17 mouse cellular contexts compared by ENCODE assay signal in genomic region chr5:125085097-125085617, GRCm38 (mm10).
"Had no signal": no experiment of that assay in that cellular context is flagged by ENCODE, and none has a peak within 500 bp of the region (broad histone marks: within the 10 kb centered on the region; RNA-seq: fewer than 3 reads in every experiment).

No protein-coding gene starts in this region.

- DNase-seq: kidney, adult 11 months; kidney, adult 9 months; kidney, postnatal 36 days; layer of hippocampus, adult 9-11 months; layer of hippocampus, postnatal 36 days; lung, adult 2 months; lung, postnatal 36 days; right cerebral cortex, adult 18-20 months; thymus, adult 18-20 months; thymus, postnatal 14 days had no signal

- H3K27me3 ChIP-seq: limb, embryonic 13.5 days; liver, embryonic 15.5 days had no signal

- H3K27ac ChIP-seq: kidney, postnatal 0 days; limb, embryonic 13.5 days; liver, embryonic 15.5 days; midbrain, embryonic 10.5 days had no signal

- H3K9ac ChIP-seq: limb, embryonic 13.5 days; liver, embryonic 15.5 days had no signal

- ATAC-seq: lung, postnatal 0 days; midbrain, embryonic 16.5 days had no signal

- H3K4me3 ChIP-seq: limb, embryonic 13.5 days; liver, embryonic 15.5 days; midbrain, embryonic 10.5 days had no signal

- H3K4me2 ChIP-seq: limb, embryonic 13.5 days; liver, embryonic 11.5 days; liver, embryonic 15.5 days had no signal

- H3K9me3 ChIP-seq: liver, embryonic 15.5 days had no signal
